Mouse (Mus musculus) embryonic facial prominence, embryonic 12.5 days (tissue): ENCODE measurements at regions not wholly inside any gene's neighbourhood (a gene's known extent, or its start where the extent isn't known, plus 50 kb on each side); places are given as distances from the start of the nearest gene placed in this dataset.

Experiments used
- ATAC-seq: fragments of 200-750 bp; cut with Nextera tagmentation; 2 replicates; pipeline ENCODE4 v1.8.0; 2017; ENCODE audit not compliant: insufficient number of reproducible peaks, insufficient read depth, low FRiP score, low TSS enrichment
- H3K27ac ChIP-seq: fragments of 300-500 bp; sonication (generic); 2 replicates; pipeline ENCODE4 v1.5.1; 2016; ENCODE audit warnings: mild to moderate bottlenecking
- H3K27me3 ChIP-seq: fragments of 300-500 bp; sonication (generic); 2 replicates; pipeline ENCODE4 v1.6.1; 2016; ENCODE audit warnings: mild to moderate bottlenecking, moderate library complexity
- H3K36me3 ChIP-seq: fragments of 300-500 bp; sonication (generic); 2 replicates; pipeline ENCODE4 v1.6.1; 2016; ENCODE audit warnings: mild to moderate bottlenecking
- H3K4me1 ChIP-seq: fragments of 300-500 bp; sonication (generic); 2 replicates; pipeline ENCODE4 v1.6.1; 2016
- H3K4me2 ChIP-seq: fragments of 300-500 bp; sonication (generic); replicated peaks from 2 replicates; pipeline ENCODE4 v1.6.1; 2016; ENCODE audit warnings: mild to moderate bottlenecking, moderate library complexity
- H3K4me3 ChIP-seq: fragments of 300-500 bp; sonication (generic); 2 replicates; pipeline ENCODE4 v1.5.1; 2016; ENCODE audit warnings: mild to moderate bottlenecking
- H3K9ac ChIP-seq: fragments of 300-500 bp; sonication (generic); 2 replicates; pipeline ENCODE4 v1.6.1; 2016; ENCODE audit warnings: mild to moderate bottlenecking, moderate library complexity
- H3K9me3 ChIP-seq: fragments of 300-500 bp; sonication (generic); 2 replicates; pipeline ENCODE4 v1.6.1; 2016; ENCODE audit warnings: mild to moderate bottlenecking, moderate library complexity
- WGBS: fragments of 180-500 bp; shearing (Covaris S2); methylation state at CpG from one replicate; pipeline ENCODE4 v1.1.7; 2016; 5-methylcytosine and 5-hydroxymethylcytosine counted together

DNA sequence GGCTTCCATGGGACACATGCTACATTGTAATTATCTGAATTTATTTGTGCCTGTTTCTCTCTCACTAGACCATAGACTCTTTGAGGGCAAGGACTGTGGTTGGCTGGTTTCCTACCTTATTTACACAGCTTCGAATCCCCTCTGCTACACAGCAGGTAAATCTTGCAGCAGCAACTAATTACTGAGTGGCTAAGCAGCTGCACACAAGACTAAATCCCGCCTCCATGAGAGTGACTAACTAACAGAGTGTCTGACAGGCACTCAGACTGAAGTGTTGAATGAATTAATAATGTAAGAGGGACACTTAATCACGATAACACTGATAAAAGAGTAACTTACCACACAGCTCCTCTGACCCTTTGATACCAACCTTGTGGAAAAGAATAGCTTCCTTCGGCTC is 111.9 kb upstream of the Lrig1 start:
- Histone ChIP-seq H3K27ac (no peak overlapping the region), H3K9me3 (no peaks in the 10 kb centered on the region), H3K9ac (no peak overlapping the region), H3K27me3 (no peaks in the 10 kb centered on the region), H3K36me3 (no peaks in the 10 kb centered on the region), H3K4me3 (no peak overlapping the region), H3K4me1 (peaks cover 7% of the 10 kb centered on the region), H3K4me2 (no peak overlapping the region)
- 35% methylated on average over 4 of the region's 4 CpGs for WGBS
- ATAC-seq: no peak

DNA sequence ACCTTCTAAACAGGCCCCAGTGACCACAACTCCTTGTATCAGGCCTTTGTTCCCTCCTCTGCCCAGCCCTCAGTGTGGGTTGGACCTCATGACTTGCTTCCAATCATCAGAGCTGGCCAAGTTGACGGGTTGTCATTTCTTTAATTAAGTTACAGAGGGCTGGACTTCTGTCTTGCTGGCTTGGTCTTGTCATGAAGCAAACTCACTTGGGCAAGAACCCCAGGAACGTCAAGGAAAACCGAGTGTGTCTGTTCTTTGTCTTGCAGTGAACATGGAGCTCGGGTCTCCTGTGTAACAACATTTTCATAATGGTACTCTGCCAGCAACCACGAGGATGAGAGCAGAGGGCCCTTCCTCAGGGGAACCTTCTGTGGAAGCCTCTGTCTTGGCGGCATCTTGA is 107.3 kb upstream of the Lrig1 start:
- no peaks in the 10 kb centered on the region for H3K9me3 ChIP-seq
- H3K36me3 ChIP-seq: no peaks in the 10 kb centered on the region
- H3K9ac ChIP-seq: no peak overlapping the region
- ATAC-seq: 0 out of 2 replicates have a peak, but pooled peaks have one; percentile 11
- no peaks in the 10 kb centered on the region for H3K27me3 ChIP-seq
- WGBS: 53% methylated on average over 6 of the region's 6 CpGs
- no peak overlapping the region for H3K4me2 ChIP-seq
- peak overlapping the region; percentile 74 for H3K27ac ChIP-seq
- no peak overlapping the region for H3K4me3 ChIP-seq
- H3K4me1 ChIP-seq: peaks cover 28% of the 10 kb centered on the region

DNA sequence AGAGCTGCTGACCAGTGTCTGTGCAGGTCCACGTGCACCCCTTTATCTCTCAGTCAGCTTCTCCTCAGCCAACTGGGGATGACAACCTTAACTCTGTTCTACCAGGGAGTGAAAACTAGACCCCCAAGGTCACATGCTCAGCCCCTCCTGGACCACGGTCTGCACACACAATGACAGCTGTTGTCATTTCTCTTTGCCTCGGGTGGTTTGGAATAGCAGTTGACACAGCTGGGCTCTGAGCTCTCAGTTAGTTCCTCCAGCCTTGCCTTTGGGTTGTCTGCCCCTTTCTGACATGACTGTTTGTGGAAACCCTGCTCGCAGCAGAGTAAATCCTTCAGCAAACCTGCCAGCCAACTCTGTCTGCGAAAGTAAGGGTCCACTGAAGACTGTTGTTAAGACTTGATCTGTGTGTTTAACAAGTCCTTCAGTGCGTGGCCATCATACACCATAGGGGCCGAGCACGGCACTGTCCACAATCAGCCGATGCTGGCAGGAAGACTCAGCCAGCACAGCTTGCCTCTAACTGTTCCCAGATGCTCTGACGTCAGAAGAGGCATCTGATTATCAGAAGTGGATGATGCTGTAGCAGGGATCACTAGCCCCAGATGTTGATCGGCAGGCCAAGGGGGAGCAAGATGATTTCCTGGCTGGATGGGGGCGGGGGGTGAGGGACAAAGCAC is 106.7 kb upstream of the Lrig1 start:
- H3K27ac ChIP-seq: peak overlapping the region; percentile 74
- peak; percentile 82; the same call in 1 of the 2 replicates for ATAC-seq
- H3K9ac ChIP-seq: no peak overlapping the region
- H3K4me2 ChIP-seq: 0 out of 2 replicates have a peak overlapping the region, but pooled peaks have one; percentile 1
- 24% methylated on average over 12 of the region's 12 CpGs for WGBS
- no peak overlapping the region for H3K4me3 ChIP-seq
- no peaks in the 10 kb centered on the region for H3K9me3 ChIP-seq
- no peaks in the 10 kb centered on the region for H3K27me3 ChIP-seq
- H3K4me1 ChIP-seq: peaks cover 28% of the 10 kb centered on the region
- H3K36me3 ChIP-seq: no peaks in the 10 kb centered on the region

DNA sequence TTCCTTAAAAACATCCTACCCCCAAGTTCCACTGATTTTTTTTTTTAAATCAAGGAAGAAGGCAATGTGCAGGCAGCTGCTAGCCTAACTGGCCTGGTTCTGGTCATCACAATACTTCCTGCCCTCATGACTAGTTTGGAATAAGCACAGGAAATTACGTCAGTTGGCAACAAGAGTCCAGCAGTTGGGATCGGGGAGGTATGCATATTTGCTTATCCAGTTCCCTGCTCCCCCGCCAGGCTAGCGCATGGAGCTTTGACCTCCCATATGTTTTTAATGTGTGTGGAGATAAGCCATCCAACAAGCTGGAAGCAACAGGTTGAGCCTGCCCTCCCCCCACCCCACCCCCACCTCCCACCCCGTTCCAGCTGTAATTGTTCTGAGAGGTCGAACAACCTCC is 105.7 kb upstream of the Lrig1 start:
- H3K9ac ChIP-seq: no peak overlapping the region
- H3K4me3 ChIP-seq: no peak overlapping the region
- no peaks in the 10 kb centered on the region for H3K9me3 ChIP-seq
- no peaks in the 10 kb centered on the region for H3K27me3 ChIP-seq
- H3K4me2 ChIP-seq: peak overlapping the region; percentile 13; the same call in 1 of the 2 replicates
- peak overlapping the region; percentile 74 for H3K27ac ChIP-seq
- ATAC-seq: no peak
- H3K4me1 ChIP-seq: peaks cover 35% of the 10 kb centered on the region
- H3K36me3 ChIP-seq: no peaks in the 10 kb centered on the region
- WGBS: 12% methylated on average over 6 of the region's 6 CpGs

DNA sequence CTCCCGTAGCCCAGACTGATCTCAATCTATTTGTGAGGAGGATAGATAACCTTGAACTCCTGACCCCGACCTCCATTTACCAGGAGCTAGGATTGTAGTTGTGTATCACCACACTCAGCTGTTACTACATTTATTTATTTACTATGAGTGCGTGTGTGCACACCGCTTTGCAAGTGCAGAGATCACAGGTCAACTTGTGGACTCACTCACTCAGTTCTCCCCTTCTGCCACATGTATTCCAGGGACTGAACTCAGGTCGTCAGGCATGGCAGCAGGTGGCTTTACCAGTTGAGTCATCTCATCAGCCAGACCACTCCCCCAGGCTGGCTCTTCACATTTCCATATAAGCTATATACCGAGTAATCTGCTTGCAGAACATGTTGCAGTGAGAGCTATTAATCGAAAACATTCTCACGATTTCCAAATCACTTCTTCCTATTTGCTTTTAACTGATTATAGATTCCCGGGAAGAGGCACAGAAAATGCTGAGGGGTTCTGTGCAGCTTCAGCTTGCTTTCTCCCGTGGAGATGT is 104.4 kb upstream of the Lrig1 start:
- WGBS: 76% methylated on average over 10 of the region's 10 CpGs
- no peak for ATAC-seq
- no peak overlapping the region for H3K4me2 ChIP-seq
- H3K9me3 ChIP-seq: no peaks in the 10 kb centered on the region
- H3K27me3 ChIP-seq: no peaks in the 10 kb centered on the region
- peaks cover 35% of the 10 kb centered on the region for H3K4me1 ChIP-seq
- no peak overlapping the region for H3K9ac ChIP-seq
- H3K4me3 ChIP-seq: no peak overlapping the region
- H3K27ac ChIP-seq: no peak overlapping the region
- no peaks in the 10 kb centered on the region for H3K36me3 ChIP-seq

DNA sequence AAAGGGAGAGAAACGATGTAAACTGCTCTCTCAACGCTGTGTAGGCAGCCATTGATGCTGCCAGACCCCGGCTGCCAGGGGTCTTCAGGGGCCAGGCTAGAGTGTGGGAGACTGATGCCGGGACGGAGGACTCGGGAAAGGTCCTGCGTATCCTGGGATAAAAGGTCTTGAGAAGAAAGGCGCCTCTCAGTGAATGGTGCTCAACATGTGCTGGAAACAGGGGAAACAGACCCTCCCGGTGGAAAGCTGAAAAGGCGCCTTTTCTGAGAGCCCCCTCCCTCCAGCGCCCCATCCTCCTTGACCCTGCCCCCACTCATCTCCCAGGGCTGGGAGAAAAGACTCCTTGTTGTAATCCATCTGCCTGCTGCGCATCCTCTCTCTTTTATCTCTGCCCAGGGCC is 101.1 kb upstream of the Lrig1 start:
- Histone ChIP-seq H3K4me1 (peaks cover 20% of the 10 kb centered on the region), H3K9me3 (no peaks in the 10 kb centered on the region), H3K4me2 (peak overlapping the region; percentile 30), H3K27ac (no peak overlapping the region), H3K9ac (no peak overlapping the region), H3K27me3 (no peaks in the 10 kb centered on the region), H3K4me3 (no peak overlapping the region), H3K36me3 (no peaks in the 10 kb centered on the region)
- 11% methylated on average over 12 of the region's 12 CpGs for WGBS
- ATAC-seq: no peak

DNA sequence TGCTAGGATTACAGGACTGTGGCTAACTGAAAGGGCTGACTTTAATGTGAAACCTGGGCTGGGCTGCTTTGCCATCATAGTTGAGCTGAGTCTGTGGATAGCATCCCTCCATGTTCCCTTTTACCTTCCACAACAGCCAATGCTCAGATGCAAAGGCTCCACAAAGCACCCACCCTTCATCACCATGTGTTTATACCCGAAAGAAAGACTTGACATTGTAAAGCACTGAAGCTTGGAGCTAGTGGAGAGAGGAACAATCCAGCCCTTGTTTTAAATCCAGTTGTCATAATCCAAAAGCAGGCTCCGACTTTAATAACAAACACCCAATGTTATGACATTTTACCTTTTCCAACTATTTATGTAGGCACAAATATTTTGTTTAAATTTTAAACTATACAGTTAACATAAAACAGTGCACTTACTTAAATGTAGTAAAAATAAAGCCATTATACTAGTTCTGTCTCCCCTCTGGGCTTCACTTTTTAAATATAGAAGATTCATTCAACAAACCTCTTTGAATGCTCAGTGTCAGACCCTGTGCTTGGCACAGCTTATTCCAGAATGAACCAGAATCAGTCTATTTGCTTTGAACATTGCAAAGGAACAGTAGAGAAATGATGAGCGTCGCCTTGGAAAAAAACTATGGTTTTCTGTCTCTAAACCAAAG is 98.7 kb upstream of the Lrig1 start:
- Histone ChIP-seq H3K9me3 (no peaks in the 10 kb centered on the region), H3K36me3 (no peaks in the 10 kb centered on the region), H3K4me3 (no peak overlapping the region), H3K27me3 (no peaks in the 10 kb centered on the region), H3K9ac (no peak overlapping the region), H3K27ac (no peak overlapping the region), H3K4me1 (peaks cover 7% of the 10 kb centered on the region; the same call in 1 of the 2 replicates), H3K4me2 (no peak overlapping the region)
- ATAC-seq: no peak
- WGBS: 76% methylated on average over 4 of the region's 4 CpGs

DNA sequence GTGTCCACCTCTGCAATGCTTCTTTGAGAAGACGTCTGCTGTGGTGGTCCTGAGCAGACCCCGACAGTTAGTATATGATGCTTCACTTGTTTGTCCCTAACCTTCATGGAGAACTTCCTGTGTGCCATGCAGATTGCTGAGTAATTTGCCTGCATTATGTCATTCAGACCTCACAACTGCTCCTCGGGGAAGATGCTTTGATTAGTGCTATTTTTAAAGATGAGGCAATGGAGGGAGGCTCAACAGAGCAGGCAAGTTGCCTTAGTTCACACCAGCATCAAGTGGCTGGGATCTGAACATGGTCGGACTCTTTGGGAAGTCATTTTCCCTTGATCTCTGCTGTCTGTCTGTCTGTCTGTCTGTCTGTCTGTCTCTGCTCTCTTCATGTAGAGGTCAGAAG is 95.5 kb upstream of the Lrig1 start:
- H3K36me3 ChIP-seq: no peaks in the 10 kb centered on the region
- no peaks in the 10 kb centered on the region for H3K27me3 ChIP-seq
- H3K9me3 ChIP-seq: no peaks in the 10 kb centered on the region
- H3K27ac ChIP-seq: no peak overlapping the region
- H3K4me1 ChIP-seq: no peaks in the 10 kb centered on the region
- ATAC-seq: no peak
- WGBS: 70% methylated on average over 4 of the region's 4 CpGs
- H3K9ac ChIP-seq: no peak overlapping the region
- H3K4me3 ChIP-seq: no peak overlapping the region
- H3K4me2 ChIP-seq: no peak overlapping the region

DNA sequence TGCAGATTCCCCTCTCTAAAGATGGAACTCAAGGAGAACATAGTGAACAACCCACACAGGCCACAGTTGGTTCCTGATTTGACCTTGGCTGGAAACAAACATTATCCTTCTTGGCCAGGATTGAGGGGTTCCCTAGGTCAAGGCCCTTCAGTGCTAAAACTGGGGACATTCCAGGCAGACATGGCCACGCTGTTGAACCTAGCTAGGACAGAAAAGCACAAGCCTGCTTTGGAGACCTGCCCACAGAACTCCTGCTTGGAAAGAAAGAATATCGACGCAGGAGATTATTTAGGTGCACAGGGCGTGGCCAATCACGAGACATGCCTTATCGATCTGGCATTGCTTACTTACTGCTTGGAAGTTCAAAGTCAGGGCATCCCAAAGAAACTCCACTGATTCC is 93.6 kb upstream of the Lrig1 start:
- WGBS: 92% methylated on average over 6 of the region's 6 CpGs
- peaks cover 5% of the 10 kb centered on the region; the same call in 1 of the 2 replicates for H3K4me1 ChIP-seq
- no peaks in the 10 kb centered on the region for H3K9me3 ChIP-seq
- no peaks in the 10 kb centered on the region for H3K36me3 ChIP-seq
- ATAC-seq: no peak
- no peak overlapping the region for H3K27ac ChIP-seq
- no peak overlapping the region for H3K9ac ChIP-seq
- H3K4me2 ChIP-seq: no peak overlapping the region
- no peak overlapping the region for H3K4me3 ChIP-seq
- no peaks in the 10 kb centered on the region for H3K27me3 ChIP-seq

DNA sequence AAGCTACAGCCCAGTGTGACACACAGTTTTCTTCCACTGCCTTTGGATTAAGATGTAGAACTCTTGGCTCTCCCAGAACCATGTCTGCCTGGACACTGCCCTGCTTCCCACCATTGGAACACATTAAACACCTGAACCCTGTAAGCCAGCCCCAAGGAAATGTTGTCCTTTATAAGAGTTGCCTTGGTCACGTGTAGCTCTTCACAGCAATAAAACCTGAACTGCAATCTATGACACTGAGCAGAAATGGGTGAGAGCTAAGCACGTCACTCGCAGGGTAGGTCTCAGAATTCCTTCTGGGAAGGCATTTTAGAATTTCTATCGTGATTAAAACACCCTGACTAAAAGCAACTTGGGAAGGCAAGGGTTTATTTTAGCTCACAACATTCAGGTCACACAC is 92.4 kb upstream of the Lrig1 start:
- no peak for ATAC-seq

DNA sequence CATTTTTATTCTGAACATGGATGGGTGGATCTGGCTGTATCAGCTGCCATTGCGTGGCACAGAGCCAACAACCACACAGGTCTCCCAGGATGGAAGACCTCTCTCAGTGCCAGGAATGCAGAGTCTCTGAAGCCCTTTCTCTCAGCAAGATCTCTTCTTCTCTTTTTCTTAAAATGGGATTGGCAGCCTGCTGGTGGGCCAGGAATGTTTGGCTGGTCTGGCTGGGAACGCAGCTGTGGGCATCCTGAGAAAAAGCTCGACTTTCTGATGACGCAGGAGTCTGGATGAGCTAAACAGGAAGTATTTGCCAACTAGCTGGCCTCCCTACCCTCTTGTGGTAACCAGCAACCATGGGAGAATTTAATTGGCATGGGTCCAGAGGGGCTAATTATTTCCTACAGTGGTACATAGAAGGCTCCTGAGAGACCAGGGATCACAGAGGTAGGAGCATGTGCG is 89.4 kb upstream of the Lrig1 start:
- Histone ChIP-seq H3K27ac (no peak overlapping the region), H3K4me1 (peaks cover 5% of the 10 kb centered on the region; the same call in 1 of the 2 replicates), H3K9ac (no peak overlapping the region), H3K4me2 (no peak overlapping the region), H3K9me3 (no peaks in the 10 kb centered on the region), H3K4me3 (no peak overlapping the region), H3K36me3 (no peaks in the 10 kb centered on the region), H3K27me3 (no peaks in the 10 kb centered on the region)
- no peak for ATAC-seq
- 67% methylated on average over 5 of the region's 5 CpGs for WGBS

More for the DNA sequence above, 92.4 kb upstream of the Lrig1 start:
- Histone ChIP-seq H3K27me3 (no peaks in the 10 kb centered on the region), H3K4me3 (no peak overlapping the region), H3K9ac (no peak overlapping the region), H3K4me2 (no peak overlapping the region), H3K36me3 (no peaks in the 10 kb centered on the region), H3K9me3 (no peaks in the 10 kb centered on the region), H3K27ac (no peak overlapping the region), H3K4me1 (peaks cover 5% of the 10 kb centered on the region; the same call in 1 of the 2 replicates)
- WGBS: 80% methylated on average over 4 of the region's 4 CpGs

DNA sequence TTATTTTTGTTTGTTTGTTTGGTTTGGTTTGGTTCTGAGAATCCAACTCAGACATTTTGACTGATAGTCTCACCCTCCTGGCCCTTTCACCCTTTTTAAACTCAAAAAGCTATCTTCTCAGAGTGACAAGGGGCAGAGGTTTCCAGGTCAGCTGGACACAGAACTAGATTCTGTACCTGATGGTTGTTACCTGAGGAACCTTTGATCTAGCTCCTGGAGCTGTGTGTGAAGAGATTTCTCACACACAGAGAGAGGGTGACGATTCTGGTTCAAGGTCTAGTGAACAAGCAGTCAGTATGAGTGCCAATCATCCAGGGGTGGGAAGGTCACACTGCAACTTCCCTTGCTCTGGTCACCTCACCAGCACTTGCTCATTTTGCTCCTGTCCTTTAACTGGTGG is 83.5 kb upstream of the Lrig1 start:
- H3K4me1 ChIP-seq: 0 out of 2 replicates have a peak, but pooled peaks cover 4% of the 10 kb centered on the region
- WGBS: 76% methylated on average over 1 of the region's 1 CpGs

More for the DNA sequence above, 83.5 kb upstream of the Lrig1 start:
- Histone ChIP-seq H3K9me3 (no peaks in the 10 kb centered on the region), H3K36me3 (no peaks in the 10 kb centered on the region), H3K9ac (no peak overlapping the region), H3K27ac (no peak overlapping the region), H3K4me2 (no peak overlapping the region), H3K27me3 (no peaks in the 10 kb centered on the region), H3K4me3 (no peak overlapping the region)
- no peak for ATAC-seq
